Mouse (Mus musculus) kidney, embryonic 15.5 days (tissue): ENCODE data around the gene Mpzl1. TPM values are rescaled to one million over a fixed set of nuclear protein-coding genes. Genes with fewer than 3 reads are reported as not detected.

ENCODE experiments used
- ATAC-seq: fragments of 200-750 bp; cut with Nextera tagmentation; replicated peaks from 2 replicates; pipeline ENCODE4 v1.8.0; 2017; ENCODE audit warnings: moderate TSS enrichment; ENCODE audit not compliant: low FRiP score
- H3K27ac ChIP-seq: fragments of 300-500 bp; sonication (generic); 2 replicates; pipeline ENCODE4 v1.5.1; 2015; ENCODE audit warnings: mild to moderate bottlenecking, inconsistent platforms
- H3K27me3 ChIP-seq: fragments of 300-500 bp; sonication (generic); 2 replicates; pipeline ENCODE4 v1.6.1; 2015; ENCODE audit warnings: inconsistent platforms
- H3K36me3 ChIP-seq: fragments of 300-500 bp; sonication (generic); 2 replicates; pipeline ENCODE4 v1.6.1; 2015; ENCODE audit warnings: inconsistent platforms
- H3K4me1 ChIP-seq: fragments of 300-500 bp; sonication (generic); 2 replicates; pipeline ENCODE4 v1.6.1; 2015; ENCODE audit warnings: inconsistent platforms
- H3K4me2 ChIP-seq: fragments of 300-500 bp; sonication (generic); 2 replicates; pipeline ENCODE4 v1.6.1; 2015; ENCODE audit warnings: moderate library complexity, mild to moderate bottlenecking, inconsistent platforms
- H3K4me3 ChIP-seq: fragments of 300-500 bp; sonication (generic); replicated peaks from 2 replicates; pipeline ENCODE4 v1.5.1; 2015; ENCODE audit warnings: mild to moderate bottlenecking, inconsistent platforms
- H3K9ac ChIP-seq: fragments of 300-500 bp; sonication (generic); 2 replicates; pipeline ENCODE4 v1.6.1; 2015; ENCODE audit warnings: mild to moderate bottlenecking, inconsistent platforms
- H3K9me3 ChIP-seq: fragments of 300-500 bp; sonication (generic); replicated peaks from 2 replicates; pipeline ENCODE4 v1.6.1; 2016; ENCODE audit warnings: inconsistent platforms
- WGBS: fragments of 180-500 bp; shearing (Covaris S2); methylation state at CpG from one replicate; pipeline ENCODE4 v1.1.7; 2015; ENCODE audit warnings: mixed read lengths; 5-methylcytosine and 5-hydroxymethylcytosine counted together
- polyA plus RNA-seq: library from polyadenylated mRNA; unstranded; fragments of >200 nt; fragmentation: Nextera tagmentation; extraction: Ambion mirVana; gene quantifications from 2 replicates; pipeline ENCODE4 v1.2.1, GENCODE M21; 2015

Mpzl1 gene
- polyA plus RNA-seq, 1 experiment from 2014 or later: 207 TPM

DNA sequence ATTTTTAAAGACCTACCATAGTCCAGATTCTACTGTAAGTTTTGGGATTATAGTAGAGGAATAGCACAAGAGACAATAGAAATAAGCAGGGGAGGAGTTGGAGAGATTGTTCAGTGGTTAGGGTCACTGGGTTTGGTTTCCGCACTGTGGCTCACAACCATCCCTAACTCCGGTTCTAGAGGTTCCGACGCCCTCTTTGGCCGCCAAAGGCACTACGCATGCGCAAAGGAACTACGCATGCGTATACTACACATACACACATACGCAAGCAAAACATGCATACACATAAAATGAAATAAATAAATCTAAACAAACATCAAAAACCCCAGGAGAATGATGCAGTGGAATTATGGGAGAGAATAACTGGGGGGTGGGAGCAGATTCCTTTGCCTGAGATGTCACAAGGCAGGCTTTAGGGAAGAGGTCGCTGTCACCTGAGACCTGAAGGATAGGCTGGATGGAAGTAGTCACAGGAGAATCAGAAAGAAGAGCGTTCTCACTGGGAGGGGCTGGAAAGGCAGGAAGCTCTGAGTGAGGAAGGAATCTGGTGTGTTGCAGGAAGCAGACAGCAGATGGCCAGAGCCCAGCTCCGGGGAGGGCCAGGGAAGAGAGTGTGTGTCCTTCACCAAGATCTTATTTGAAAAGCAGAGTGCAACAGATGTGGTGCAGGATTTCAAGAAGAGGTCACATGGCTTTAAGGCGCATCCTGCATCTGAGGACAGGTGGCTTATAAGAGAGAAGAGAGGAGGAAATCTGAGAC lies 19.0 kb upstream of the Mpzl1 start:
- H3K4me2 ChIP-seq: no peak overlapping the region
- H3K4me3 ChIP-seq: no peak overlapping the region
- no peaks in the 10 kb centered on the region for H3K9me3 ChIP-seq
- peak overlapping the region; percentile 57; the same call in 1 of the 2 replicates for H3K27ac ChIP-seq
- H3K9ac ChIP-seq: no peak overlapping the region
- H3K4me1 ChIP-seq: peaks cover 31% of the 10 kb centered on the region
- peak; percentile 74 for ATAC-seq
- 75% methylated on average over 14 of the region's 14 CpGs for WGBS
- H3K36me3 ChIP-seq: peaks cover 82% of the 10 kb centered on the region
- no peaks in the 10 kb centered on the region for H3K27me3 ChIP-seq

DNA sequence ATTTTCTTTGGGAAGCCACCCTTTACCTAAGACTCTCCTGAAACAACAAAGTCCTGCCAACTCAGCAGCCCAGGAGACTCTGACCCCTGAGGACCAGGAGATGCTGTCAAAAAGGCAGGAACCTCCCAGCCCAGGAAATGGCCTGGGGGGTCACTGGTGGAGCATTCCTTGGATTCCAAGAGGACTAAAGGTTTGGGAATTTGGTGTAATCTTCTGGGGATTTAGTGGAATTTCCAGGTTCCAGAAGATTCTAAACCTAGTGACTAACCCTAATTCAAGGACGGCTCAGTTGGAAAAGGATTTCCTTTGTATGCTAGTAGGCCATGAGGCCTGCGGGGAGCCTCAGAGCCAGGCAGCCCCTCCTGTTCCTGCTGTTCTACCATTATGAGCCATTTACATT lies 18.2 kb upstream of the Mpzl1 start:
- no peak overlapping the region for H3K4me3 ChIP-seq
- peaks cover 80% of the 10 kb centered on the region for H3K36me3 ChIP-seq
- no peak overlapping the region for H3K4me2 ChIP-seq
- no peak for ATAC-seq
- 70% methylated on average over 2 of the region's 2 CpGs for WGBS
- no peaks in the 10 kb centered on the region for H3K27me3 ChIP-seq
- H3K27ac ChIP-seq: no peak overlapping the region
- H3K9ac ChIP-seq: no peak overlapping the region
- H3K9me3 ChIP-seq: no peaks in the 10 kb centered on the region
- H3K4me1 ChIP-seq: peaks cover 31% of the 10 kb centered on the region

DNA sequence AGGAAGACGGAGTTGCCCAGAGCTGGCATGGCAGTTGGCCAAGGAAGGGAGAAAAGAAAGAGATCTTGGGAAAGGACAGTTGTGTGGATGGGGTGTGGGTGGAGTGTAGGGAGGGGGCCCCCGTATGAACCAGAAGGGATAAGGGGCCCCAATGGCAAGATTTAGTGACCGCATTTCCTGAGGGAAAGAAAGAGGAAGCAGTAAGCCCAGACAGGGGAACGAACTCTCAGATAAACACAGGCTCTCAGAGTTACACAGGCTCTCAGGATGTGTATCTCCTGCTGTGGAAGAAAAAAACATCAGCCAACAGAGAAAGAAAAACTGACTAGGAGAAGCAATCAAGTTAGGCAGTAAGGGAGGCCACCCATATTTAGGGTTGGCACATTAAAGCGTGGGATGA lies 16.8 kb upstream of the Mpzl1 start:
- no peak for ATAC-seq
- no peak overlapping the region for H3K27ac ChIP-seq

DNA sequence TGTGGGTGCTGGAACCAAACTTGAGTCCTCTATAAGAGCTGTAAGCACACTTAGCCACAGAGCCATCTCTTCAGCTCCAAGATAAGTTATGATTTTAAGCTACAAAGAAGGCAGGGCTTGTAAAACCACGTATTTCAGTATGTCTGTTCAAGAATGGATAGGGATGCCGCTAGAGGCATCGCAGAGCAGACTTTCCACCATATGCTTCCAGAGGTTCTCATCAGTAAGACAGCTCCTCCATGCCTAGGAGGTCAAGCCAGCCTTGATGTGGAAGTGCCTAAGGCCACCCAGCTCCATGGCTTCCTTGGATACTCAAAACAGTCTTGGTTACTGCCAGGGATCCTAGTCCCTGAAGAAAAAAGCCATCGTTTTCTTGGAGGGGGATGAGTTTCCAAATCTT lies 10.8 kb upstream of the Mpzl1 start:
- WGBS: 74% methylated on average over 4 of the region's 4 CpGs
- Histone ChIP-seq H3K36me3 (peaks cover 25% of the 10 kb centered on the region), H3K9me3 (no peaks in the 10 kb centered on the region), H3K27ac (no peak overlapping the region), H3K27me3 (no peaks in the 10 kb centered on the region), H3K9ac (no peak overlapping the region), H3K4me3 (no peak overlapping the region), H3K4me1 (peaks cover 2% of the 10 kb centered on the region; the same call in 1 of the 2 replicates), H3K4me2 (no peak overlapping the region)
- no peak for ATAC-seq

More for the DNA sequence above, 16.8 kb upstream of the Mpzl1 start:
- H3K27me3 ChIP-seq: no peaks in the 10 kb centered on the region
- no peak overlapping the region for H3K4me3 ChIP-seq
- no peaks in the 10 kb centered on the region for H3K9me3 ChIP-seq
- H3K36me3 ChIP-seq: peaks cover 72% of the 10 kb centered on the region
- peaks cover 31% of the 10 kb centered on the region for H3K4me1 ChIP-seq
- WGBS: 62% methylated on average over 5 of the region's 5 CpGs
- H3K9ac ChIP-seq: no peak overlapping the region
- H3K4me2 ChIP-seq: no peak overlapping the region

DNA sequence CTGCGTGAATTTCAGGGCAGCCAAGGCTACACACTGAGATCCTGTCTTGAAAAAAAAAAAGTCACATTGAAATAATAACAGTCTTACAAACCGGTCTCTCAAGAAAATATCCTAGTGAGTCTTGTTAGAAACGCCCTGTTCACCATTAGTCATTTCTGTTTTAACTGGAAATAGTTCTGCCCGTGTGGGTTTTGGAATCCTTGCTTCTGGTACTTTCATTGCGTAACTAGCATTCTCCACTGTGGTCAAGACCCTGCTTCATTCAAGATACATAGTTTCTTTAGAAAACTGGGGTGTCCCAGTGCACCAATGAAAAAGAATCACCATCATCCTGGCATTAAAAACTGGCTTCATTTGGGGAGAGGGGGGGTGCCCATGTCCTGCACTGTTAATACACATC lies 9.4 kb upstream of the Mpzl1 start:
- Histone ChIP-seq H3K36me3 (peaks cover 11% of the 10 kb centered on the region), H3K27me3 (no peaks in the 10 kb centered on the region)
- 69% methylated on average over 5 of the region's 5 CpGs for WGBS

DNA sequence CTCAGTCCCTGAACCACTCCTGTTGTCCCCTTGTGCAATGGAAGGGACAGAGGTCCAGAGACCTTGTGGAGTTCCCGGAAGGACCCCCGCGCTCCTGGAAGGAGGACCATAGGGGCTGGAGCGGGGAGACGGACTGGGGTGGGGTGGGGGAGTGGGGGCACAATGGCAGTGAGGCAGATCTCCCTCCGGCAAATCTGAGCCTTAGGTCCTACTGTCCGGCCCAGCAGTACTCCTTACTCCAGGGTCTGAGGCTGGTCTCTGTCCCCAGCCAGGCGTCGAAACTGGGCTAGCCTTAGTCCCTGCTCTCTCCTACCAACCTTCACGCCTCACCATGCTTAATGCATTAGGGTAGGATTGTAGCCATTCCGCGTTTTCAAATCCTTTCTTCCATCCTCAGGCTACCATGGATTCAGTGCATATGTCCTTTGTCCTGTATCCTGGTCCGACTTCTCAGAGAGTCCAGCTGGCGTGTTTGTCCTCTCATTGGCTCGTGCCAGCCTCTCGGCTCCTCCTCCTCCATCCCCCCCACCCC lies 8.5 kb upstream of the Mpzl1 start:
- no peaks in the 10 kb centered on the region for H3K9me3 ChIP-seq

More for the DNA sequence above, 9.4 kb upstream of the Mpzl1 start:
- no peak for ATAC-seq
- H3K27ac ChIP-seq: no peak overlapping the region
- no peak overlapping the region for H3K9ac ChIP-seq
- H3K4me1 ChIP-seq: peaks cover 2% of the 10 kb centered on the region; the same call in 1 of the 2 replicates
- H3K4me2 ChIP-seq: 0 out of 2 replicates have a peak overlapping the region, but pooled peaks have one; percentile 81
- no peaks in the 10 kb centered on the region for H3K9me3 ChIP-seq
- H3K4me3 ChIP-seq: no peak overlapping the region

DNA sequence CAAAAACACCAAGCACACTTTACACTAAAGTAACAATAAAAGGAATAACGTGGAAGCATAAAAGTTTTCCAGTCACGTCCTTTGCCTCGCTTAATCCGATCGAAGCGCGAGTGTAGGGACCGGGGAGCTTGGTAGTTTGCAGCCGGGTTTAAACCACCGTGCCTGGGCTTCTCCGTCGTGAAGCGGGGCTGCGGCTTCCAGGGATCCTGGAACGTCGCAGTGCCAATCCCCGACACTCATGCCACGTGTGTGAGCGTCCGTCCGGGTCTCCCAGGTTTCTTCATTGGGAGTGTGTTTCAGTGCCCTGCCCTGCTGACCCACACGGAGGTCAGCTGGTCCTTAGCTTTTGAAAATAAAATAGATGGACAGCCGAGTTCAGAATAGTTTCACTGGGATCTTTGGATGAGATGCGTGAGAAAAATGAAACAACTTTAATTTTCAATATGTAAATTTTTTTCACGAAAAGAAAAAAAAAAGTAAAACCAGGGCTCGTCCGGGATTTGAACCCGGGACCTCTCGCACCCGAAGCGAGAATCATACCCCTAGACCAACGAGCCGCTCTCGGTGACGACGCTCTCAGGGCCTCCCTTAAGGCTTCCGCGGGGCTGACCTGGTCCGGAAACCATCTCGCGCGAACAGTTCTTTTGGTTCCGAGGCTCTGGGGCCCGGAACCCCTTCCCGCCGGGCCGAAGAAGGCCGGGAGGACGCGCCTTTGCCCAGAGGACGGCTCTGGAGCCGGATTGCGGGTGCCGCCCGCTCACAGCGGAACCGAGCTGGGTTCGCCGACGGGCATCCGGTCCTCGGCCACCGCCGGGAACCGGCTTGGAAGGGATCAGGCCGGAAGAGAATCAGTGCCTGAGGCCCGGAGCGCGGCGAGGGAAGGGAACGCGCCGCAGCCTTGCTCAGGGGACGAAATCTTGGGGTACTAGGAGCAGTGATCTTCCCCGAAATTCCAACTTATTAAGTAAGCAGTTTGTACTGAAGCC lies 7.7 kb upstream of the Mpzl1 start:
- H3K4me2 ChIP-seq: peak overlapping the region; percentile 81
- 0 out of 2 replicates have a peak, but pooled peaks cover under 1% of the 10 kb centered on the region for H3K36me3 ChIP-seq
- peak overlapping the region; percentile 88 for H3K4me3 ChIP-seq
- peak; percentile 89 for ATAC-seq
- peak overlapping the region; percentile 97 for H3K27ac ChIP-seq
- H3K27me3 ChIP-seq: no peaks in the 10 kb centered on the region
- H3K9ac ChIP-seq: peak overlapping the region; percentile 82
- no peaks in the 10 kb centered on the region for H3K9me3 ChIP-seq
- under 1% methylated on average over 75 of the region's 75 CpGs for WGBS
- H3K4me1 ChIP-seq: peaks cover 2% of the 10 kb centered on the region; the same call in 1 of the 2 replicates

More for the DNA sequence above, 8.5 kb upstream of the Mpzl1 start:
- Histone ChIP-seq H3K27ac (peak overlapping the region; percentile 97), H3K4me3 (peak overlapping the region; percentile 88), H3K9ac (peak overlapping the region; percentile 82), H3K36me3 (peaks cover 3% of the 10 kb centered on the region), H3K4me1 (peaks cover 2% of the 10 kb centered on the region; the same call in 1 of the 2 replicates), H3K4me2 (peak overlapping the region; percentile 81), H3K27me3 (no peaks in the 10 kb centered on the region)
- ATAC-seq: peak; percentile 79
- WGBS: 0% methylated on average over 16 of the region's 16 CpGs

DNA sequence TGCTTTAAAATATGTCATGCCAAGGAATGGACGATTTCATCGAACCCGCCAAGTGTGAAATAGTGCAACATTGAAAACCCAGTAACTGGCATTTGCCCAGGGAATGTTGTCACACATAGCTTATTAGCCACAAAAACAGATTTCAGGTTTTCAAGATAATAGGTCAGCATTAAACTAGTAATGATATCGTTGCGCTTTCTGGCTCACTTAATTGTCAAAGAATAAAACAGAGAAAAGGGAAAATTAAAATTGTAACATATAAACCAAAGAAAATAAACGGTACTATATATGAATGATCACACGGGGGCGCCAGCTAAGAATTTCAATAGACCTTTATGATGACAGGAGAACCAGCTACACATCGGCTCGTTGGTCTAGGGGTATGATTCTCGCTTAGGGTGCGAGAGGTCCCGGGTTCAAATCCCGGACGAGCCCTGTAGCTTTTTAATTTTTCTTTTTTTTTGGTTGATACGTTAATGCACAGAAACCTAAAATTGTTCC lies 7.0 kb upstream of the Mpzl1 start:
- Histone ChIP-seq H3K4me2 (peak overlapping the region; percentile 81), H3K27ac (peak overlapping the region; percentile 90; the same call in 1 of the 2 replicates), H3K9me3 (no peaks in the 10 kb centered on the region), H3K9ac (peak overlapping the region; percentile 73), H3K27me3 (no peaks in the 10 kb centered on the region), H3K4me3 (peak overlapping the region; percentile 88), H3K4me1 (peaks cover 4% of the 10 kb centered on the region), H3K36me3 (no peaks in the 10 kb centered on the region)
- 5% methylated on average over 16 of the region's 16 CpGs for WGBS
- peak; percentile 65 for ATAC-seq

DNA sequence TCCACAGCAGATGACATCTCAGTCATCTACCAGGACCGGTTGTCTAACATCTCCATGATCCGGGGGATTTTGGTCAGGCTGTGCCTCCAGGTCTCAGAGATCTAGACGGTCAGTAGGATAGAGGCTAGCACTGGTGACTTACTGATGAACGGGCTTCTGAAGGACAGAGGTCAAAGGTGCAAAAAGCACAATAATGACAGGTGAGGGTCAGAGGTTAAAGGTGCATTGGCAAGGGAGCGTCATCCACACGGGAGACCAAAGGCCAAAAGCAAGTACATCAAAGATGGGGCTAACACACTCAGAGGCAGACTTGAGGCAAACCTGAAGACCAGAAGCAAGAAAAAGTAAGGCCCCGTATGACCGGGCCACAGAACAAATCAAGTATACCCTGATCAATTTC lies 2.0 kb upstream of the Mpzl1 start:
- no peak for ATAC-seq
- Histone ChIP-seq H3K9ac (no peak overlapping the region), H3K4me1 (peaks cover 33% of the 10 kb centered on the region), H3K4me3 (no peak overlapping the region), H3K36me3 (no peaks in the 10 kb centered on the region), H3K27ac (0 out of 2 replicates have a peak overlapping the region, but pooled peaks have one; percentile 98), H3K4me2 (no peak overlapping the region; the same call in 1 of the 2 replicates), H3K9me3 (no peaks in the 10 kb centered on the region), H3K27me3 (no peaks in the 10 kb centered on the region)
- WGBS: 67% methylated on average over 8 of the region's 8 CpGs

DNA sequence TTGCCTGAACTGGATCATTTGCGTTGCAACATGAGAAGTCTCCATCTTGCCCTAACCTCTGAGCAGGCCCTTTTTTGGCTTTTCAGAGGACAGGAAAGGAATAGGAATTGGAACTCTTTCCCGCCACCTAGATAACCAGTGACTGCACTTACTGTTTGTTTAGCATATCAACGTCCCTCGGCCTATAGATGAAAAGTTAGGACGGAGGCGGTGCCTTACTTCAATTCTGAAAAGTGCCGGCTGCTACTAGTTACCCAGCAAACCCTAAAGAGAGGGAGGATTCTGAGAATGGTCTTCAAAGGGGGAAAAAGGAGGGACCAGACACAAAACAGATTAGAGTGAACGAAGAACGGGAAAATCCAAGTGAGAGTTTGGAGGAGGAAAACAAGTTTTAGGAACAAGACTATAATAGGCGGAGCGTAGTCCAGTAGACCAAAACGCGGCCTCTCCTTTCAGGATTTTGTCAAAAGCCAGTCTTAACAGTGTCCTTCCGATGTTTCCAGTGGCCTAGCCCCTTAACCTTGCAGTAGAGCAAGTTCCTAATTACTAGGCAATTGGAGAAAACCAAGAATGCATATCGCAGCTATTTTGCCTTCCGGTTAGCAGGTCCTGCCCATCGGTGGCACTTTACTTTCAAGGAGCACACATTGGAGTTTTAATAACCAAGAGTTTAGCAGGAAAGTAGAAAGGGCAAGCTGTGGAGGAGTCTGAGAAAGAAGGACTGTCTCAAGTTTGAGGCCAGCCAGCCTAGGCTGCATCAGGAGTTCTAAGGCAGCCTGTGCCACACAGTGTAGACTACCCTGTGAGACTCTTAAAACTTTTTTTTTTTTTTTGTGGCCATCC lies 938 bp upstream of the Mpzl1 start:
- peak overlapping the region; percentile 79 for H3K4me2 ChIP-seq
- no peaks in the 10 kb centered on the region for H3K36me3 ChIP-seq
- peak overlapping the region; percentile 98 for H3K27ac ChIP-seq
- H3K9ac ChIP-seq: peak overlapping the region; percentile 46
- no peak for ATAC-seq
- H3K9me3 ChIP-seq: no peaks in the 10 kb centered on the region
- H3K27me3 ChIP-seq: no peaks in the 10 kb centered on the region
- H3K4me1 ChIP-seq: peaks cover 41% of the 10 kb centered on the region
- peak overlapping the region; percentile 91 for H3K4me3 ChIP-seq
- 16% methylated on average over 17 of the region's 17 CpGs for WGBS

DNA sequence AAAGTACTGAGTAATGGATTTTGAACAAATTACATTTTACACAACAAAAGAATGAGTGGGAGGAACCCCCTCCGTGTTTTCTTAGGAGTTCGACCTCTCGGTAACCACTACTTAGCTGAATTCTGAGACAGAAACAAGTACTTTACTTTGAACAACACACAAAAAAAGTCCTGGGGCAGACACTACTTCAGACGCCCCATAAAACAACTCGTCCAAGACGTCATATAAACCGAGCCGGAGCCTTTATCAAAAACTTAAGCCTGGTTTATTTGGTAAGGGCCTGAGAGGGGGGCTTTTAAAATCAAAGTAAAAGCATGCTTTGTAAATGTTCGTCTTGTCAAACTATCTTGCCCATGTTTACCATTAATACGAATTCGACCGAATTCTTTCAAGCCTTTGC lies 993 bp downstream of the Mpzl1 start:
- Histone ChIP-seq H3K9me3 (no peaks in the 10 kb centered on the region), H3K27ac (peak overlapping the region; percentile 98)
- ATAC-seq: no peak

More for the DNA sequence above, 993 bp downstream of the Mpzl1 start:
- Histone ChIP-seq H3K36me3 (no peaks in the 10 kb centered on the region), H3K4me3 (peak overlapping the region; percentile 91), H3K9ac (peak overlapping the region; percentile 77), H3K4me1 (peaks cover 56% of the 10 kb centered on the region), H3K27me3 (no peaks in the 10 kb centered on the region), H3K4me2 (peak overlapping the region; percentile 79)
- 2% methylated on average over 12 of the region's 12 CpGs for WGBS
